Mouse (Mus musculus) forebrain, embryonic 10.5 days (tissue): ENCODE measurements around the gene Pax2. TPM values are rescaled to one million over a fixed set of nuclear protein-coding genes. Genes with fewer than 3 reads are reported as not detected.

Source experiments
- DNase-seq: peaks from one replicate; pipeline ENCODE4 v3.0.0-alpha.2; 2017; ENCODE audit warnings: low spot score; ENCODE audit errors: extremely low spot score
- H3K27ac ChIP-seq: fragments of 300-500 bp; sonication (generic); 2 replicates; pipeline ENCODE4 v1.5.1; 2016; ENCODE audit warnings: mild to moderate bottlenecking
- H3K27me3 ChIP-seq: fragments of 300-500 bp; sonication (generic); 2 replicates; pipeline ENCODE4 v1.6.1; 2016; ENCODE audit warnings: mild to moderate bottlenecking; ENCODE audit not compliant: poor library complexity, severe bottlenecking
- H3K36me3 ChIP-seq: fragments of 300-500 bp; sonication (generic); replicated peaks from 2 replicates; pipeline ENCODE4 v1.6.1; 2016; ENCODE audit warnings: mild to moderate bottlenecking, moderate library complexity
- H3K4me1 ChIP-seq: fragments of 300-500 bp; sonication (generic); 2 replicates; pipeline ENCODE4 v1.6.1; 2016
- H3K4me3 ChIP-seq: fragments of 300-500 bp; sonication (generic); 2 replicates; pipeline ENCODE4 v1.5.1; 2016; ENCODE audit warnings: mild to moderate bottlenecking, moderate library complexity
- H3K9me3 ChIP-seq: fragments of 300-500 bp; sonication (generic); 2 replicates; pipeline ENCODE4 v1.6.1; 2016; ENCODE audit warnings: mild to moderate bottlenecking, moderate library complexity
- WGBS: fragments of 180-500 bp; shearing (Covaris S2); methylation state at CpG from one replicate; pipeline ENCODE4 v1.1.7; 2016; 5-methylcytosine and 5-hydroxymethylcytosine counted together
- microRNA-seq: library from miRNA; unstranded; fragments of <30 nt; microRNA quantifications from one replicate; pipeline ENCODE4, GENCODE M21; 2017
- polyA plus RNA-seq: library from polyadenylated mRNA; unstranded; fragments of >200 nt; fragmentation: Nextera tagmentation; extraction: Ambion mirVana; gene quantifications from 2 replicates; pipeline ENCODE4 v1.2.1, GENCODE M21; 2016

Gene Pax2
- polyA plus RNA-seq, 1 experiment from 2014 or later, result 0.56 TPM

- H3K27me3 ChIP-seq, result peaks cover 98% of the 10 kb centered on the region
- no peaks in the 10 kb centered on the region for H3K9me3 ChIP-seq
- H3K27ac ChIP-seq, result no peak overlapping the region
- H3K36me3 ChIP-seq, result no peaks in the 10 kb centered on the region
- H3K4me3 ChIP-seq, result no peak overlapping the region
- no peak for DNase-seq
- peaks cover 50% of the 10 kb centered on the region for H3K4me1 ChIP-seq
- 18% methylated on average over 3 of the region's 3 CpGs for WGBS
Measured at GRCm38 (mm10) chr19:44884331-44884730, 128.5 kb downstream of the Pax2 start.

DNA sequence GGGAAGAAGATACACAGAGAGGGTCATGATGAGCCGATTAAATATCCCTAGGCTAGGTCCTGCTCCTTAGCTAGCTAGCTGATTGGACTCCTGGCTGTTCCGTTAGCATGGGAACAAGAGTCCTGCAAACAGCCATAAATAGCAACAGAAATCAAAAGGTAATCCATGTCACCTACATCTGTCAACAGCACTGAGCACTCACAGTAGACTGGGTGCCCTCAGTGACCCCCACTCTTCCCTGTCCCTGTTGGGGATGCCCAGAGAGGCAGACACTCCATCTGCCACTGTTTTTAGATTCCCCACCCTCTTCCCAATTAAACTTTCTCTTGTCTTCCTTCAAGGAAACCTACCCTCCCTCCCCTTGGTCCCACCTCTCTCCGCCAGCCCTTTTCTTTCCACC lies 130.6 kb downstream of the Pax2 start:
- Histone ChIP-seq H3K4me1 (peaks cover 71% of the 10 kb centered on the region), H3K9me3 (no peaks in the 10 kb centered on the region), H3K4me3 (no peak overlapping the region), H3K27me3 (peaks cover 98% of the 10 kb centered on the region), H3K36me3 (no peaks in the 10 kb centered on the region), H3K27ac (no peak overlapping the region)
- 13% methylated on average over 3 of the region's 3 CpGs for WGBS
- DNase-seq, result no peak

Small RNA genes lying within 50 kb of the gene (microRNA-seq; reads per million reads assigned to microRNA genes)
- not detected for gene Mir6405

Other genes starting within 250 kb of the Pax2 start
- 0.88 and 1.7 TPM in 2 replicates for gene Sec31b, start 210.2 kb upstream of the Pax2 start, polyA plus RNA-seq
- gene Gm20538, start 203.2 kb upstream of the Pax2 start, polyA plus RNA-seq, result not detected in 2 replicates
- gene Ndufb8, start 200.6 kb upstream of the Pax2 start, polyA plus RNA-seq, result 595 and 612 TPM in 2 replicates
- gene Hif1an, start 193.2 kb upstream of the Pax2 start, polyA plus RNA-seq, result 48.6 and 51.6 TPM in 2 replicates
- 53.9 and 54.1 TPM in 2 replicates for gene Slf2, start 175.1 kb downstream of the Pax2 start, polyA plus RNA-seq
- 3.4 and 3.8 TPM in 2 replicates for gene Sema4g, start 233.1 kb downstream of the Pax2 start, polyA plus RNA-seq
- gene Twnk, start 249.6 kb downstream of the Pax2 start, polyA plus RNA-seq, result 34.5 and 35.8 TPM in 2 replicates